7 mouse cellular contexts compared by ENCODE assay signal in the genomic region with DNA sequence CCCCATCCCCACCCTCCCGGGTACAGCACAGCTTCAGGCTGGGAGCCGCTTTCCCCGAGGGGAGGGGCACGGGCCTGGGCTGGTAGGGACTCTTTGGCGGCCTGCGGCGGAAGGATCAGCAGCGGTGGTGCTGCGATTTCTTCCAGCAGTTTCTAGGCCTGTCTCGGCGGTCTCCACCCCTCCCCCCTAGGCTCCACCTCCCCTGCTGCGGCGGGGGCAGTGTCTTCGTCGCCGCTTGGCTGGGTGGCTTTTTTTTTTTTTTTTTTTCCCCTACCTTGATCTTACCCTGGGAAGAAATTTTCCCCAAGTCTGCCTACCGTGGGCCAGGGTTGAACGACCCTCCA. TPM values are rescaled to one million over a fixed set of nuclear protein-coding genes. Genes with fewer than 3 reads are reported as not detected.
A peak's percentile ranks its signal among the peaks of the same experiment; 100 is the strongest.
DNase-seq lines count a peak whose midpoint lies in the region; ATAC-seq and TF ChIP-seq lines count a peak whose summit lies in the region.

No protein-coding gene starts in this region.

- peak overlapping the region; percentile 95 for H3K27ac ChIP-seq in intestine, postnatal 0 days (ENCODE audit: low read depth, low read length)
- peak overlapping the region; percentile 92 for H3K27ac ChIP-seq in midbrain, embryonic 11.5 days (ENCODE audit: low read depth, low read length)

- H3K9me3 ChIP-seq in intestine, postnatal 0 days (ENCODE audit: control insufficient read depth), result no peaks in the 10 kb centered on the region
- no peaks in the 10 kb centered on the region for H3K9me3 ChIP-seq in midbrain, embryonic 11.5 days (ENCODE audit: control insufficient read depth, low read length)

- intact Hi-C loops in left cerebral cortex, postnatal 4 days (cut with DNase I), result no loop called here

- WGBS in intestine, postnatal 0 days, result under 1% methylated on average over 18 of the region's 18 CpGs
- WGBS in midbrain, embryonic 11.5 days, result under 1% methylated on average over 18 of the region's 18 CpGs

- H3K9ac ChIP-seq in intestine, postnatal 0 days (ENCODE audit: low read depth, low read length), result peak overlapping the region; percentile 97
- H3K9ac ChIP-seq in midbrain, embryonic 11.5 days (ENCODE audit: low read length), result peak overlapping the region; percentile 99

- ATAC-seq in intestine, postnatal 0 days, result peak; percentile 70
- ATAC-seq in midbrain, embryonic 11.5 days (ENCODE audit: low FRiP score), result peak; percentile 67

- peak overlapping the region; percentile 100 for H3K4me3 ChIP-seq in intestine, postnatal 0 days (ENCODE audit: low read depth, low read length)
- peak overlapping the region; percentile 99 for H3K4me3 ChIP-seq in midbrain, embryonic 11.5 days (ENCODE audit: low read depth, low read length)

- H3K4me1 ChIP-seq in intestine, postnatal 0 days (replicated peaks; ENCODE audit: control insufficient read depth, insufficient read depth, low read length), result peaks cover 9% of the 10 kb centered on the region
- H3K4me1 ChIP-seq in midbrain, embryonic 11.5 days (ENCODE audit: control insufficient read depth, insufficient read depth, low read length), result peaks cover 13% of the 10 kb centered on the region

- DNase-seq in adrenal gland, postnatal 10 days, result peak; percentile 98
- peak; percentile 98 for DNase-seq in embryo, embryonic 9.5 days (ENCODE audit: extremely low spot score)
- DNase-seq in gastrocnemius, postnatal 4 days (ENCODE audit: low spot score in 2 of 2), result peak; percentile 89 to 96
- DNase-seq in left cerebral cortex, postnatal 4 days, result peak; percentile 97
- DNase-seq in midbrain, embryonic 11.5 days (ENCODE audit: low spot score, missing footprints), result peak; percentile 99
- peak; percentile 96 for DNase-seq in skeletal muscle tissue, adult 2 months (ENCODE audit: low read depth, low spot score)

- no peaks in the 10 kb centered on the region for H3K27me3 ChIP-seq in intestine, postnatal 0 days (replicated peaks; ENCODE audit: control insufficient read depth, insufficient read depth, low read length)
- no peaks in the 10 kb centered on the region for H3K27me3 ChIP-seq in midbrain, embryonic 11.5 days (ENCODE audit: control insufficient read depth, insufficient read depth, low read length)

- H3K4me2 ChIP-seq in intestine, postnatal 0 days (replicated peaks; ENCODE audit: low read depth), result peak overlapping the region; percentile 86
- H3K4me2 ChIP-seq in midbrain, embryonic 11.5 days, result peak overlapping the region; percentile 78

- TF ChIP-seq CTCF in intestine, postnatal 0 days (IDR thresholded peaks at IDR 0.05; ENCODE audit: low read depth), result no peak

- H3K36me3 ChIP-seq in intestine, postnatal 0 days (ENCODE audit: control insufficient read depth, insufficient read depth), result peaks cover 27% of the 10 kb centered on the region
- peaks cover 28% of the 10 kb centered on the region for H3K36me3 ChIP-seq in midbrain, embryonic 11.5 days (ENCODE audit: control insufficient read depth, insufficient read depth, low read length)

RNA-seq across cellular contexts. Expression of gene Hsp90ab1, which starts 0.7 kb away (rescaled TPM):
- total RNA-seq in adrenal gland, postnatal 10 days (2021), result 1,000 to 10,000 TPM; 1,111 to 1,198 TPM
- 1,000 to 10,000 TPM; 1,179 to 1,260 TPM for total RNA-seq in gastrocnemius, postnatal 4 days (2021)
- polyA plus RNA-seq in intestine, postnatal 0 days (2015; fragmentation: Nextera tagmentation; extraction: Ambion mirVana), result 483 and 505 TPM in 2 replicates
- total RNA-seq in left cerebral cortex, postnatal 4 days (2021), result 1,000 to 10,000 TPM; 1,680 to 1,682 TPM
- 1,614 and 1,690 TPM in 2 replicates for polyA plus RNA-seq in midbrain, embryonic 11.5 days (2014; fragmentation: Nextera tagmentation; extraction: Ambion mirVana)

RNA-seq across cellular contexts. Expression of gene Slc35b2, which starts 10.1 kb away (rescaled TPM):
- 10 to 100 TPM; 65.9 TPM for total RNA-seq in adrenal gland, postnatal 10 days (2021)
- 10 to 100 TPM; 44.4 to 52.7 TPM for total RNA-seq in gastrocnemius, postnatal 4 days (2021)
- 77.7 and 79.5 TPM in 2 replicates for polyA plus RNA-seq in intestine, postnatal 0 days (2015; fragmentation: Nextera tagmentation; extraction: Ambion mirVana)
- total RNA-seq in left cerebral cortex, postnatal 4 days (2021), result 10 to 100 TPM; 39.2 to 40.2 TPM
- polyA plus RNA-seq in midbrain, embryonic 11.5 days (2014; fragmentation: Nextera tagmentation; extraction: Ambion mirVana), result 97.2 and 102 TPM in 2 replicates

RNA-seq across cellular contexts. Expression of gene Nfkbie, which starts 18.2 kb away (rescaled TPM):
- total RNA-seq in adrenal gland, postnatal 10 days (2021), result 1 to 10 TPM; 4.4 to 6.2 TPM
- 1 to 10 TPM; 3.2 TPM for total RNA-seq in gastrocnemius, postnatal 4 days (2021)
- polyA plus RNA-seq in intestine, postnatal 0 days (2015; fragmentation: Nextera tagmentation; extraction: Ambion mirVana), result 3.8 and 4.0 TPM in 2 replicates
- 1 to 10 TPM; 2.4 to 2.7 TPM for total RNA-seq in left cerebral cortex, postnatal 4 days (2021)
- polyA plus RNA-seq in midbrain, embryonic 11.5 days (2014; fragmentation: Nextera tagmentation; extraction: Ambion mirVana), result 7.8 and 9.0 TPM in 2 replicates

RNA-seq across cellular contexts. Expression of gene Tmem151b, which starts 24.3 kb away (rescaled TPM):
- total RNA-seq in adrenal gland, postnatal 10 days (2021), result 1 to 10 TPM; 1.2 to 3.1 TPM
- under 1 TPM; 0.15 to 0.29 TPM for total RNA-seq in gastrocnemius, postnatal 4 days (2021)
- polyA plus RNA-seq in intestine, postnatal 0 days (2015; fragmentation: Nextera tagmentation; extraction: Ambion mirVana), result 0.68 TPM in 2 replicates
- total RNA-seq in left cerebral cortex, postnatal 4 days (2021), result 10 to 100 TPM; 90.3 to 92.2 TPM
- 5.1 and 6.2 TPM in 2 replicates for polyA plus RNA-seq in midbrain, embryonic 11.5 days (2014; fragmentation: Nextera tagmentation; extraction: Ambion mirVana)

RNA-seq across cellular contexts. Expression of gene Slc29a1, which starts 25.7 kb away (rescaled TPM):
- total RNA-seq in adrenal gland, postnatal 10 days (2021), result 100 to 1,000 TPM; 130 to 145 TPM
- total RNA-seq in gastrocnemius, postnatal 4 days (2021), result 100 to 1,000 TPM; 148 to 166 TPM
- 37.8 and 38.4 TPM in 2 replicates for polyA plus RNA-seq in intestine, postnatal 0 days (2015; fragmentation: Nextera tagmentation; extraction: Ambion mirVana)
- total RNA-seq in left cerebral cortex, postnatal 4 days (2021), result 10 to 100 TPM; 68.8 to 69.9 TPM
- 45.1 and 46.8 TPM in 2 replicates for polyA plus RNA-seq in midbrain, embryonic 11.5 days (2014; fragmentation: Nextera tagmentation; extraction: Ambion mirVana)

Comparison
In these comparisons a context has a peak if more than half of its experiments do, and no peak if none do; other contexts are left out.
1. Peak in every context shown above with its lines: DNase-seq, ATAC-seq, H3K4me3 ChIP-seq and H3K27ac ChIP-seq.